In the genomic region with DNA sequence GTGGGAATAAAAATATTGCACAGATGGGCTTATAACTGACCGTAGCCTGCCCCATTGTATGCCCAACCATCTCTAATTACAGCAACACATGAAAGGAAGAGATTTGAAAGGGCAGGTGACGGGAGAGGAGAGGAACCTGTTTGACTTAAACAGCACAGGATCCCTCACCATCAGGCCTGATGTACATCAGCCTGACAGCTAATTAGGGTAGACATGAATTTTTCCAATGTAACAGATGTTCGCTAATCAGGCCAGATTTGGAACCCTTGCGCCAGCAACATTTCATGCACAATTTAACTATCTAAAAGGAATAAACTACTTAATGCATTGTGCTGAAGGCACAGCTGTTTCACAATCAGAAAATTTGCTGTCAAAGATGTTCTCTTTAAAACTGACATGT, we compare ENCODE assay signal across 18 mouse cellular contexts.
DNase-seq lines count a peak whose midpoint lies in the region; ATAC-seq and TF ChIP-seq lines count a peak whose summit lies in the region.
"Had no signal": no experiment of that assay in that cellular context is flagged by ENCODE, and none has a peak within 500 bp of the region (broad histone marks: within the 10 kb centered on the region; RNA-seq: fewer than 3 reads in every experiment).

No protein-coding gene starts in this region.

- DNase-seq in lung, postnatal 0 days (ENCODE audit: low spot score): peak; percentile 67
- no peak for DNase-seq in lung, postnatal 36 days
- peak; percentile 14 for DNase-seq in midbrain, postnatal 0 days (ENCODE audit: low spot score)
- DNase-seq in gastrocnemius, adult 8-10 months (ENCODE audit: low spot score in 2 of 2): no peak
- DNase-seq in left cerebral cortex, adult 8-10 months (ENCODE audit: low spot score in 2 of 2): no peak
- DNase-seq: adrenal gland, adult 2 months; cerebellum, adult 9-10 months; embryo, embryonic 11 days; heart, adult 18-20 months; kidney, adult 8-10 months; kidney, postnatal 4 days; thymus, adult 2 months had no signal

- no peaks in the 10 kb centered on the region for H3K27me3 ChIP-seq in lung, postnatal 0 days (replicated peaks; ENCODE audit: insufficient read depth, low read length)
- peaks cover 14% of the 10 kb centered on the region for H3K27me3 ChIP-seq in forebrain, embryonic 13.5 days
- H3K27me3 ChIP-seq in hindbrain, embryonic 12.5 days: no peaks in the 10 kb centered on the region
- no peaks in the 10 kb centered on the region for H3K27me3 ChIP-seq in midbrain, postnatal 0 days (ENCODE audit: insufficient read depth, low read length)
- H3K27me3 ChIP-seq: heart, embryonic 15.5 days; limb, embryonic 12.5 days had no signal

- H3K36me3 ChIP-seq in lung, postnatal 0 days (ENCODE audit: insufficient read depth, low read length): no peaks in the 10 kb centered on the region
- H3K36me3 ChIP-seq in forebrain, embryonic 13.5 days (ENCODE audit: poor library complexity, severe bottlenecking): no peaks in the 10 kb centered on the region
- H3K36me3 ChIP-seq in hindbrain, embryonic 12.5 days: no peaks in the 10 kb centered on the region
- no peaks in the 10 kb centered on the region for H3K36me3 ChIP-seq in midbrain, postnatal 0 days (ENCODE audit: insufficient read depth, low read length)
- H3K36me3 ChIP-seq: G1E; heart, embryonic 15.5 days; limb, embryonic 12.5 days had no signal

- no peak overlapping the region for H3K27ac ChIP-seq in lung, postnatal 0 days (ENCODE audit: low read length)
- H3K27ac ChIP-seq in forebrain, embryonic 13.5 days: no peak overlapping the region
- H3K27ac ChIP-seq in hindbrain, embryonic 12.5 days: no peak overlapping the region
- no peak overlapping the region for H3K27ac ChIP-seq in midbrain, postnatal 0 days (ENCODE audit: low read depth, low read length)
- H3K27ac ChIP-seq: heart, embryonic 15.5 days; limb, embryonic 12.5 days; liver, embryonic 14.5 days had no signal

- 0 out of 2 replicates have a peak, but pooled peaks have one; percentile 35 for TF ChIP-seq EP300 in lung, postnatal 0 days (IDR thresholded peaks at IDR 0.05)

- peak; percentile 82 for ATAC-seq in lung, postnatal 0 days
- ATAC-seq in forebrain, embryonic 13.5 days: peak; percentile 71
- 0 out of 2 replicates have a peak, but pooled peaks have one; percentile 43 for ATAC-seq in hindbrain, embryonic 12.5 days (ENCODE audit: low FRiP score)
- no peak for ATAC-seq in midbrain, postnatal 0 days (ENCODE audit: low FRiP score)

- no peak overlapping the region for H3K4me2 ChIP-seq in lung, postnatal 0 days (replicated peaks; ENCODE audit: low read depth, low read length)
- no peak overlapping the region for H3K4me2 ChIP-seq in forebrain, embryonic 13.5 days
- H3K4me2 ChIP-seq in hindbrain, embryonic 12.5 days (replicated peaks): no peak overlapping the region
- no peak overlapping the region for H3K4me2 ChIP-seq in midbrain, postnatal 0 days (ENCODE audit: low read depth, low read length, poor library complexity, severe bottlenecking)
- H3K4me2 ChIP-seq: heart, embryonic 15.5 days; limb, embryonic 12.5 days had no signal

- no peaks in the 10 kb centered on the region for H3K9me3 ChIP-seq in lung, postnatal 0 days (ENCODE audit: low read length)
- no peaks in the 10 kb centered on the region for H3K9me3 ChIP-seq in forebrain, embryonic 13.5 days (replicated peaks)
- H3K9me3 ChIP-seq in hindbrain, embryonic 12.5 days (replicated peaks): no peaks in the 10 kb centered on the region; the same call in 1 of the 2 replicates
- no peaks in the 10 kb centered on the region for H3K9me3 ChIP-seq in midbrain, postnatal 0 days (ENCODE audit: low read length)
- H3K9me3 ChIP-seq: G1E; heart, embryonic 15.5 days; limb, embryonic 12.5 days had no signal

- TF ChIP-seq CTCF in lung, postnatal 0 days (IDR thresholded peaks at IDR 0.05): no peak
- no peak for TF ChIP-seq CTCF in midbrain, postnatal 0 days (IDR thresholded peaks at IDR 0.05)

- no peaks in the 10 kb centered on the region for H3K4me1 ChIP-seq in lung, postnatal 0 days (ENCODE audit: insufficient read depth, low read depth, low read length)
- peaks cover 14% of the 10 kb centered on the region for H3K4me1 ChIP-seq in forebrain, embryonic 13.5 days
- H3K4me1 ChIP-seq in hindbrain, embryonic 12.5 days: no peaks in the 10 kb centered on the region
- H3K4me1 ChIP-seq in midbrain, postnatal 0 days (ENCODE audit: insufficient read depth, low read length): no peaks in the 10 kb centered on the region
- H3K4me1 ChIP-seq: heart, embryonic 15.5 days; limb, embryonic 12.5 days had no signal

- 62% methylated on average over 4 of the region's 4 CpGs for WGBS in lung, postnatal 0 days
- WGBS in forebrain, embryonic 13.5 days: 24% methylated on average over 4 of the region's 4 CpGs
- 64% methylated on average over 4 of the region's 4 CpGs for WGBS in hindbrain, embryonic 12.5 days
- WGBS in midbrain, postnatal 0 days: 65% methylated on average over 4 of the region's 4 CpGs

- no peak overlapping the region for H3K4me3 ChIP-seq in lung, postnatal 0 days (ENCODE audit: low read depth, low read length)
- no peak overlapping the region for H3K4me3 ChIP-seq in forebrain, embryonic 13.5 days
- H3K4me3 ChIP-seq in hindbrain, embryonic 12.5 days: no peak overlapping the region
- no peak overlapping the region for H3K4me3 ChIP-seq in midbrain, postnatal 0 days (ENCODE audit: low read depth, low read length)
- H3K4me3 ChIP-seq: heart, embryonic 15.5 days; limb, embryonic 12.5 days had no signal

- no peak overlapping the region for H3K9ac ChIP-seq in lung, postnatal 0 days (replicated peaks; ENCODE audit: low read depth)
- no peak overlapping the region for H3K9ac ChIP-seq in forebrain, embryonic 13.5 days
- H3K9ac ChIP-seq in hindbrain, embryonic 12.5 days: no peak overlapping the region
- H3K9ac ChIP-seq in midbrain, postnatal 0 days (replicated peaks; ENCODE audit: low read length, poor library complexity, severe bottlenecking): no peak overlapping the region
- H3K9ac ChIP-seq: heart, embryonic 15.5 days; limb, embryonic 12.5 days; liver, embryonic 14.5 days had no signal

Comparison
In these comparisons a context has a peak if more than half of its experiments do, and no peak if none do; other contexts are left out.
1. DNase-seq: peak in lung, postnatal 0 days (single experiment) and midbrain, postnatal 0 days (single experiment); none in lung, postnatal 36 days (single experiment), gastrocnemius, adult 8-10 months (0 of 2) and left cerebral cortex, adult 8-10 months (0 of 2).